Mouse (Mus musculus): ENCODE data around the gene Med27.

Med27 gene

DNA sequence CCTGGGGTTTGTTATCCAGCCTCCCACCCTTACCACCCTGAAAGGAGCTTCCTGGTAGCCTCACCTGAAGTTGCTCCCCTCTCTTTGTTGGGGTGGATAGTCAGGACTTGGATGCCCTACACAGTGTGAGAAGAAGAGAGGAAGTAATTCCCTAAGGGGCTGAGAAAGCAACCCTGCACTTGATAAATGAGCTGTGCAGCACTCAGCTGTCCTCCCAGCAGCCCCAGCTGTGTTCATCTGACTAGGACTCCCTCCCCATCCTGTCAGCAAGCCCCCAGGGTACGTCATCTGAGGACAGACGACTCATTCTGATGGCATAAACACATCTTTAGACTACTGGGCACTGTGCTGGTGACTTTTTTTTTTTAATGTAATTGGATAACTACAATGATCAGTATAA, 127.3 kb downstream of the Med27 start:
- DNase-seq, result no peak

GRCm38 (mm10) chr2:29476702-29477101, 130.1 kb downstream of the Med27 start:
- DNase-seq, result no peak

- DNase-seq, result no peak
These were observed 135.2 kb downstream of the Med27 start for GRCm38 (mm10) chr2:29481856-29482255.

- DNase-seq, result no peak
These were observed 136.5 kb downstream of the Med27 start for GRCm38 (mm10) chr2:29482979-29483718.

DNA sequence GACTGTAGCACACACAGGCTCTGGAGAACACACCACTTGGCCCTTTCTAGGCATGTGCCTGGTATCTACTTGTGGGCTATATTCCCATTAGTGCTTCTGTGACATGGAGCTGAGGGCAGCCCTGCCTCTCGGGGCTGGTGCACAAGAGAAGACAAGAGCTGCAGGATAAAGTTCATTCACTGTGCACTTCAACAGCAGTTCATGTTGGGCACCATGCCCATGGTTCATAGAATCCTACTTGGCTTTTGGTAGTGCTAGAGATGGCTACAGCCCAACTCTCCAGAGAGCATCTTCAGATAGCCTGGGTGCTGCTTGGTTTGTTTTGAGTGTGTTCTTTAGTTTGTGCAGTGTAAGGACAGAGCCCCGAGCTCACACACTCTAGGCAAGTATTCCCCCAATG, 138.9 kb downstream of the Med27 start:
- peak; percentile 15 to 21 for DNase-seq

- no peak for DNase-seq
These were observed 139.9 kb downstream of the Med27 start for GRCm38 (mm10) chr2:29486491-29486890.

DNA sequence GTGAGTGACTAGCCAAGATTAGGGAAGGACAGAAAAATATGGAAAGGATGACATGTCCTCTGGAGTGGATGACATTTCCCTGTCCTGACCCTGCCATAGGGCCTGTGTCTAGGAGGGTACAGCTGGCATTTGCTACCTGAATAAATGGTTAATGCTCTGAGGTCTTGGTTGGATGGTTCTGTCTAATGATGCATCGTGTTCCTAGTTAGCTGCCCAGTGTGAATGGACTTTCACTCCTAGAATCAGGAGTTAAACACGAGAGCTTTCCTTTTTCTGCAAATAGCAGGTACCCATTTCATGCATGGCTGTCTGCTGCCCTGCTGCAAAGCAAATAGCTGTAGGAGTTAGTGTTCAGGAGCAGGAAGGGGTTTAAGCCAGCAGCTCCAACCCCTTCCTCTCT, 141.0 kb downstream of the Med27 start:
- no peak for DNase-seq

GRCm38 (mm10) chr2:29488379-29489236, 142.0 kb downstream of the Med27 start:
- no peak for DNase-seq

DNA sequence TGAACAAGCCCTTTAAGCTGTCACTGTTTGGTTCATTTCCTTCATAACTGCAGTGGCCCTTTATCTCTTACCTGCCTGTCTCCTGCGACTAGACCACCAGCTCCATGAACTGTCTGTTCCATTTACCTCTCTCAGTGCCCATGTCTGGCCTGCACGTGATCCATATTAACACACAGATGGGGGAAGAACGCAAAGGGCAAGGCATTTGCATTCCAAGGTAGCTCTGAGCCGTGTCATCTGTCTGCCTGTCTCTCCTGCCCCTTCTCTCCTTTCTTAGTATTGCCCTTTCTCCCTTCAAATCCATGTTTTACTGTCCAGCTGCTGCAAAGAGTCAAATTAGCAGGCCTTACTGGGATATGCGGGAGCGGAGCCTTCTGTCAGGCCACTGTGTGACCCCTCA, 145.0 kb downstream of the Med27 start:
- no peak for DNase-seq

GRCm38 (mm10) chr2:29493396-29494031, 146.9 kb downstream of the Med27 start:
- DNase-seq, result peak; percentile 73 to 78

DNA sequence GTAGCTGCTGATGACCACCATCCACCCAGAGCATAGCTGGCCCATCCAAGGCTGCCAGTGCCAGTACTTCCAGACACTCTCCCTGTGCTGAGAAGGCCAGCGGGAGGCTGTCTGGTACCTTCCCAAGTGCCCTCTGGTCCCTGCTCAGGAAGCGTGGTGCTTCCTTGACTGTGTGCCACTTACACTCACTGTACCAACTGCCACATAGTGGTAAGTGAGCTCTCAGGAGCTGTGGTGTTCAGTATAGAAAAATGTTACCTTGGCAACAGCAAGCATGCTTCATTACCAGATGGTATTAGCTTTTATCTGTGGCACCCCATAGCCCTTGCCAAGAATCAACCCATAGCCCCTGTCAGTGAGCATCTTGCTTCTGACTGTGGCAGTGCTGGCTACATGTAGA, 148.7 kb downstream of the Med27 start:
- DNase-seq, result peak; percentile 53 to 66

GRCm38 (mm10) chr2:29500601-29501350, 154.2 kb downstream of the Med27 start:
- DNase-seq, result no peak

GRCm38 (mm10) chr2:29501381-29501780, 154.8 kb downstream of the Med27 start:
- no peak for DNase-seq

DNA sequence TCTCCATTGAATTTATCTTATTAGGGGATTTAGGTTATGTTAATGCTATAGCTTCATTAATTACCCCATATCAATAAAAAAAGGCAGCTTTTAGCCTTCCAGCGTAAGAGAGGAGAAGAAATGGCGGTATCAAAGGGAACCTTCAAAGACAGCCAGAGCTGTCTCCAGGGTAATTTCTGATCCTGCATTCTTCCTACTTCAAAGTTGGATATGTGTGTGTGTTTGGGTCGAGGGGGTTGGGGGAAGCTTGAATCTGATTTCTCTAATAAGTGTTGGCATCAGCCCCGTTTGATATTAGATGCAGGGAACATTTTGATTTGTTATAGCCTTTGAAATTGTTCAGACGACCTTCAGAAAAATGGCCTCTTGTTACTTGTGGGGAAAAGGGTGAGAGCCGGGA, 158.2 kb downstream of the Med27 start:
- DNase-seq, result no peak

DNA sequence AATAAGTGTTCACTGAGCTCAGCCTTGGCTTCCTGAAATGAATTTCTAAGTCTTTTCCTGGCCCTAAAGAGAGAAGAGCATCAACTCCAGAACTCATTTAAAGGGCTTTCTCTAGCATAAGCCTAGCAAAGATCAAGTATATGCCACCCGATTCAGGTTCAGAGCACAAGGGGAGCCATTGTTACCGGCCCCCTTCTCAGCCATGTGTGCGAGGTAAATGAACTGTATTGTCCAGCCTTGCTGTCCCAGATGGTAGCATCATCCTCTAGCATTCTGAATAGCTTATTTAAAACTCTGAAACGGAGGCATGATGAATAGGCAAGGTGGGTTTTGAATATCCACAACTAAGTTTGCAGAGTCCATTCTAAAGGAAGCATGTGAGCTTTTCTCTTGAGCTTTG, 159.8 kb downstream of the Med27 start:
- DNase-seq, result no peak

- DNase-seq, result no peak
These were observed 166.5 kb downstream of the Med27 start for GRCm38 (mm10) chr2:29513131-29513530.

- peak; percentile 50 for DNase-seq
These were observed 168.2 kb downstream of the Med27 start for GRCm38 (mm10) chr2:29514836-29515235.

- peak; percentile 79 to 83 for DNase-seq
These were observed 169.3 kb downstream of the Med27 start for GRCm38 (mm10) chr2:29515831-29516447.

DNA sequence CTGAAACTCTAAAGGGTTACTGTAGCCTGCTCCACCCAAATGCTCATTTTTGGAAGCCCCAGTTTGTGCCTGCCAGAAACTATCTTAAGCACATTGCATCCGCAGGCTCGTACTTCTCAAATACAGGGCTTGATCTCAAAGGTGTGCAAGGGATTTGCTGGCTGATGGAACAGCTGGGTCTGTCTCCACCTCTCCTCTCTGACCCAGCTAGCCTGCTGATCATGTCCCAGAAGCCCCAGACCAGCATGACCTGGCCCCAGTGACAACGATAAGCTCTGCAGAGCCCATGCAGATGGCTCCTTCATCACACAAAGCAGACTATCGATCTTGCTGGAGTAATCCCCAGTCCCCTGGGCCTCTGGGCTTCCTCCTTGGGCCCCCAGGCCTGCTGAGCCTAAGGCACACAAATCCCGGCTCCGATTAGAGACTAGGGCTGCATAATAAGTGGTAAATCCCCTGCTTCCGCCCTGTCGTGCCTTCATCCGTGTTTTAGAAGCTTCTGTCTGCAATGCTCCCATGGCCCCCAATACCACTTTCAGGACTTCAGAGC, 170.1 kb downstream of the Med27 start:
- DNase-seq, result peak in 1 of 2 experiments; percentile 28

DNA sequence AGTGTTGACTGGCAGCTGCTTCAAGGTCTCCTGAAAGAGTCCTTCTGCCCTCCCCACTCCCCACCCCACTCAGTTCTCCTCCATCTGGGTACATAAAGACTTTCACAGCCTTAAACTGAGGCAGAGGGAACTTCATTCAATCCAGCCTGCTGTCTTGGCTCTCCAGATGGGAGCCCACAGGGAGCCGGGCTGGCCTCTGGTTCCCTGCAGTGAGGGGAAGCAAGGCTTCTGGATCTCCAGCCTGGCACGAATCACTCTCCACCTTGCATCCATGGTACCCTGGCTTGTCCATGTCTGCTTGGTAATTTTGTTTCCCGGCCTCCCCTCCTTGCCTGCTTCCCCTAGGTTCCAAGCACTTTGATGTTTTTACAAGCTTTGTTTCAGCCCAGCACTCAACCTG, 172.8 kb downstream of the Med27 start:
- peak; percentile 63 to 66 for DNase-seq

GRCm38 (mm10) chr2:29520206-29520605, 173.6 kb downstream of the Med27 start:
- peak; percentile 53 to 56 for DNase-seq

- DNase-seq, result no peak
These were observed 174.9 kb downstream of the Med27 start for GRCm38 (mm10) chr2:29521486-29521885.
